ENCODE assay signal across 12 mouse cellular contexts in genomic region chr11:69251135-69251842, GRCm38 (mm10). TPM values are rescaled to one million over a fixed set of nuclear protein-coding genes. Genes with fewer than 3 reads are reported as not detected.
A peak's percentile ranks its signal among the peaks of the same experiment; 100 is the strongest.
DNase-seq lines count a peak whose midpoint lies in the region; ATAC-seq and TF ChIP-seq lines count a peak whose summit lies in the region.
"Had no signal": no experiment of that assay in that cellular context is flagged by ENCODE, and none has a peak within 500 bp of the region (broad histone marks: within the 10 kb centered on the region; RNA-seq: fewer than 3 reads in every experiment).

No protein-coding gene starts in this region.

- ATAC-seq in lung, postnatal 0 days: no peak
- ATAC-seq in hindbrain, embryonic 16.5 days: no peak
- no peak for ATAC-seq in kidney, embryonic 15.5 days (replicated peaks; ENCODE audit: low FRiP score)
- ATAC-seq: forebrain, embryonic 16.5 days had no signal

- H3K4me3 ChIP-seq in heart, adult 2 months: no peak overlapping the region
- no peak overlapping the region for H3K4me3 ChIP-seq in lung, postnatal 0 days (ENCODE audit: low read depth, low read length)
- H3K4me3 ChIP-seq in hindbrain, embryonic 16.5 days (ENCODE audit: low read length): no peak overlapping the region
- H3K4me3 ChIP-seq in kidney, embryonic 15.5 days (replicated peaks): no peak overlapping the region

- no peak for TF ChIP-seq POLR2A in heart, adult 2 months (IDR thresholded peaks at IDR 0.05; ENCODE audit: insufficient read depth, low read depth, low read length)

- H3K4me1 ChIP-seq in heart, adult 2 months (ENCODE audit: control insufficient read depth, insufficient read depth, low read length): peaks cover 1% of the 10 kb centered on the region; the same call in 1 of the 2 replicates
- H3K4me1 ChIP-seq in lung, postnatal 0 days (ENCODE audit: insufficient read depth, low read depth, low read length): no peaks in the 10 kb centered on the region
- H3K4me1 ChIP-seq in hindbrain, embryonic 16.5 days (ENCODE audit: control insufficient read depth, insufficient read depth, low read depth, low read length): no peaks in the 10 kb centered on the region
- peaks cover 9% of the 10 kb centered on the region for H3K4me1 ChIP-seq in kidney, embryonic 15.5 days

- no peaks in the 10 kb centered on the region for H3K27me3 ChIP-seq in heart, adult 2 months (ENCODE audit: control insufficient read depth, insufficient read depth, low read length)
- no peaks in the 10 kb centered on the region for H3K27me3 ChIP-seq in lung, postnatal 0 days (replicated peaks; ENCODE audit: insufficient read depth, low read length)
- no peaks in the 10 kb centered on the region for H3K27me3 ChIP-seq in hindbrain, embryonic 16.5 days (replicated peaks; ENCODE audit: control insufficient read depth, insufficient read depth, low read length)
- H3K27me3 ChIP-seq in kidney, embryonic 15.5 days: peaks cover 5% of the 10 kb centered on the region; the same call in 1 of the 2 replicates

- intact Hi-C loops in heart, adult 2 months (cut with DNase I): no loop called here
- intact Hi-C loops in left cerebral cortex, postnatal 4 days (cut with DNase I): no loop called here

- TF ChIP-seq CTCF in heart, adult 2 months (IDR thresholded peaks at IDR 0.05): peak; percentile 68
- TF ChIP-seq CTCF in lung, postnatal 0 days (IDR thresholded peaks at IDR 0.05): peak; percentile 50

- DNase-seq in heart, adult 2 months: no peak
- no peak for DNase-seq in heart, adult 11 months
- peak; percentile 66 for DNase-seq in A20 (ENCODE audit: low read depth, low spot score)
- DNase-seq in R1 (ENCODE audit: low read depth, low spot score): peak; percentile 84
- DNase-seq in lung, postnatal 0 days (ENCODE audit: low spot score): no peak
- no peak for DNase-seq in left cerebral cortex, postnatal 4 days
- DNase-seq: cerebellum, adult 11-12 months; heart, postnatal 14 days; right cerebral cortex, postnatal 4 days had no signal

- no peaks in the 10 kb centered on the region for H3K9me3 ChIP-seq in lung, postnatal 0 days (ENCODE audit: low read length)
- no peaks in the 10 kb centered on the region for H3K9me3 ChIP-seq in hindbrain, embryonic 16.5 days (ENCODE audit: control insufficient read depth, low read length)
- no peaks in the 10 kb centered on the region for H3K9me3 ChIP-seq in kidney, embryonic 15.5 days (replicated peaks)

- no peaks in the 10 kb centered on the region for H3K36me3 ChIP-seq in heart, adult 2 months (ENCODE audit: control insufficient read depth, insufficient read depth, low read length)
- no peaks in the 10 kb centered on the region for H3K36me3 ChIP-seq in lung, postnatal 0 days (ENCODE audit: insufficient read depth, low read length)
- no peaks in the 10 kb centered on the region for H3K36me3 ChIP-seq in hindbrain, embryonic 16.5 days (ENCODE audit: control insufficient read depth, insufficient read depth, low read length)
- H3K36me3 ChIP-seq in kidney, embryonic 15.5 days: no peaks in the 10 kb centered on the region

- no peaks in the 10 kb centered on the region for H3K79me2 ChIP-seq in heart, adult 2 months (replicated peaks; ENCODE audit: control insufficient read depth, insufficient read depth, low read length)

- H3K9ac ChIP-seq in heart, adult 2 months (ENCODE audit: low read depth, low read length): no peak overlapping the region
- no peak overlapping the region for H3K9ac ChIP-seq in lung, postnatal 0 days (replicated peaks; ENCODE audit: low read depth)
- no peak overlapping the region for H3K9ac ChIP-seq in hindbrain, embryonic 16.5 days (ENCODE audit: low read depth, low read length)
- H3K9ac ChIP-seq in kidney, embryonic 15.5 days: no peak overlapping the region

- WGBS in heart, adult 2 months: 64% methylated on average over 14 of the region's 14 CpGs
- WGBS in lung, postnatal 0 days: 56% methylated on average over 14 of the region's 14 CpGs
- 61% methylated on average over 14 of the region's 14 CpGs for WGBS in hindbrain, embryonic 16.5 days
- WGBS in kidney, embryonic 15.5 days: 64% methylated on average over 14 of the region's 14 CpGs

- H3K27ac ChIP-seq in heart, adult 2 months: no peak overlapping the region
- H3K27ac ChIP-seq in lung, postnatal 0 days (ENCODE audit: low read length): no peak overlapping the region
- H3K27ac ChIP-seq in hindbrain, embryonic 16.5 days (ENCODE audit: low read depth, low read length): no peak overlapping the region
- H3K27ac ChIP-seq in kidney, embryonic 15.5 days: no peak overlapping the region

- no peak overlapping the region for H3K4me2 ChIP-seq in lung, postnatal 0 days (replicated peaks; ENCODE audit: low read depth, low read length)
- no peak overlapping the region for H3K4me2 ChIP-seq in hindbrain, embryonic 16.5 days (ENCODE audit: low read length)
- no peak overlapping the region for H3K4me2 ChIP-seq in kidney, embryonic 15.5 days

- no peak for TF ChIP-seq EP300 in heart, adult 2 months (IDR thresholded peaks at IDR 0.05; ENCODE audit: insufficient read depth, low read depth, low read length)
- no peak for TF ChIP-seq EP300 in lung, postnatal 0 days (IDR thresholded peaks at IDR 0.05)

RNA-seq across cellular contexts. Expression of gene Gucy2e, which starts 14.5 kb away (rescaled TPM):
- 1 to 10 TPM; 1.6 to 1.8 TPM for total RNA-seq in heart, adult 2 months (2021)
- 0.06 TPM in 2 replicates for polyA plus RNA-seq in heart, adult 2 months (2012; rRNA removed)
- 0.04 TPM in 1 of 2 replicates, not detected in the other for polyA plus RNA-seq in lung, postnatal 0 days (2015; fragmentation: Nextera tagmentation; extraction: Ambion mirVana)
- polyA plus RNA-seq in hindbrain, embryonic 16.5 days (2015; fragmentation: Nextera tagmentation; extraction: Ambion mirVana): 0.51 and 0.69 TPM in 2 replicates
- 0.09 and 0.17 TPM in 2 replicates for polyA plus RNA-seq in kidney, embryonic 15.5 days (2015; fragmentation: Nextera tagmentation; extraction: Ambion mirVana)
- total RNA-seq in left cerebral cortex, postnatal 4 days (2021): under 1 TPM; 0.52 to 0.87 TPM

RNA-seq across cellular contexts. Expression of gene Alox8, which starts 53.6 kb away (rescaled TPM):
- total RNA-seq in heart, adult 2 months (2021): 1 to 10 TPM in 1 of 2 experiments, under 1 TPM in 1; 0.84 to 1.6 TPM
- 0.68 TPM in 1 of 2 replicates, not detected in the other for polyA plus RNA-seq in heart, adult 2 months (2012; rRNA removed)
- polyA plus RNA-seq in lung, postnatal 0 days (2015; fragmentation: Nextera tagmentation; extraction: Ambion mirVana): 0.04 and 0.08 TPM in 2 replicates
- polyA plus RNA-seq in hindbrain, embryonic 16.5 days (2015; fragmentation: Nextera tagmentation; extraction: Ambion mirVana): 0.73 and 0.84 TPM in 2 replicates
- polyA plus RNA-seq in kidney, embryonic 15.5 days (2015; fragmentation: Nextera tagmentation; extraction: Ambion mirVana): 0.33 and 0.47 TPM in 2 replicates
- 1 to 10 TPM; 1.2 to 2.5 TPM for total RNA-seq in left cerebral cortex, postnatal 4 days (2021)

Comparison
In these comparisons a context has a peak if more than half of its experiments do, and no peak if none do; other contexts are left out.
1. DNase-seq: peak in A20 (single experiment) and R1 (single experiment); none in heart, adult 2 months (0 of 2), heart, adult 11 months (single experiment), lung, postnatal 0 days (single experiment) and left cerebral cortex, postnatal 4 days (single experiment).